Mouse (Mus musculus): ENCODE measurements around the gene Tanc2. TPM values are rescaled to one million over a fixed set of nuclear protein-coding genes. Genes with fewer than 3 reads are reported as not detected.

Tanc2 gene
- polyA plus RNA-seq, 1 experiment from 2014 or later, result 13.3 TPM

DNA sequence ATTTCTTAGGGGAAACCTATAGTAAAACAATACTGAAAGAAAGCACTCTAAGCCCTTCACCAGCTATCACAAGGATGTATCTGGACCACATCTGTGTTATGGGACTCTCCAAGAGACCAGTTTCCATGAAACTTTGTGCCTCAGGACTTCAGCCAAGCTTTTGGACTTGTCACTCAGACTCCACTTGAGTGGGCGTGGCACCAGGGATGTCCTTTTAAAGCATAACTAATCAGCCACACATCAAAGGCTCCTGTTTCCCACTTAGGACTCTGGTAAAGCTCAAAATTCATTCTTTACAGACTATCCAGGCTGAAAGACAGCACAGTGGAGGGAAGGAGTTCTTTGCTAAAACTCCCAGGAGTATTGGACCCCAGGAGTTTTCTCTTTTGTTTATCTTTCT, 89.2 kb downstream of the Tanc2 start:
- no peak for DNase-seq (ENCODE audit: low spot score)
- Histone ChIP-seq H3K36me3 (ENCODE audit: control insufficient read depth, insufficient read depth, low read length) (no peaks in the 10 kb centered on the region), H3K4me2 (ENCODE audit: low read length) (no peak overlapping the region), H3K9me3 (ENCODE audit: control insufficient read depth, low read length) (no peaks in the 10 kb centered on the region), H3K4me1 (replicated peaks; ENCODE audit: control insufficient read depth, insufficient read depth, low read length) (no peaks in the 10 kb centered on the region), H3K9ac (ENCODE audit: low read length) (no peak overlapping the region), H3K27ac (ENCODE audit: low read depth) (no peak overlapping the region), H3K4me3 (ENCODE audit: low read depth, low read length) (no peak overlapping the region), H3K27me3 (replicated peaks; ENCODE audit: control insufficient read depth, insufficient read depth, low read length) (no peaks in the 10 kb centered on the region)
- WGBS, result 82% methylated on average over 1 of the region's 1 CpGs
- ATAC-seq (replicated peaks; ENCODE audit: low FRiP score, low TSS enrichment, low read depth), result no peak

DNA sequence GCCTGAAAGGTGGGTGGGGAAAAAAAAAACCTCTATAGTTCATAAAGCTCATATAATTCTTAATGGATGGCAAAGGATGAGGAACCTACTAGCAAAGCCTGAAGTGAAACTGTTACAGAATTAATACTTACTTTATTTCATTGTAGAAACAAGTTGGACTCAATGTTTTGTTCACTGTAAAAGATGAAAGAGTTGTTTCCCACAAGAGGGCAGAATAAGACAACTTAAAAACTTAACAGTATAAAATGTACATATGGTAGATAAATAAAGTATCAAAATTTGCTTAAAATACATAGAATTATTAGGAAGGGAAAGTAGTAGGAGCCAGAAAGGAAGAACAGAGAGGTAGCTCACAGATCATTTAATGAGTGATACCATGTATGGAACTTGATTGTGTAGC, 95.0 kb downstream of the Tanc2 start:
- Histone ChIP-seq H3K4me2 (ENCODE audit: low read length) (no peak overlapping the region), H3K4me3 (ENCODE audit: low read depth, low read length) (no peak overlapping the region), H3K27ac (ENCODE audit: low read depth) (no peak overlapping the region), H3K4me1 (replicated peaks; ENCODE audit: control insufficient read depth, insufficient read depth, low read length) (no peaks in the 10 kb centered on the region), H3K9me3 (ENCODE audit: control insufficient read depth, low read length) (no peaks in the 10 kb centered on the region), H3K36me3 (ENCODE audit: control insufficient read depth, insufficient read depth, low read length) (no peaks in the 10 kb centered on the region), H3K9ac (ENCODE audit: low read length) (no peak overlapping the region), H3K27me3 (replicated peaks; ENCODE audit: control insufficient read depth, insufficient read depth, low read length) (no peaks in the 10 kb centered on the region)
- no peak for DNase-seq (ENCODE audit: low spot score)
- ATAC-seq (replicated peaks; ENCODE audit: low FRiP score, low TSS enrichment, low read depth), result no peak

DNA sequence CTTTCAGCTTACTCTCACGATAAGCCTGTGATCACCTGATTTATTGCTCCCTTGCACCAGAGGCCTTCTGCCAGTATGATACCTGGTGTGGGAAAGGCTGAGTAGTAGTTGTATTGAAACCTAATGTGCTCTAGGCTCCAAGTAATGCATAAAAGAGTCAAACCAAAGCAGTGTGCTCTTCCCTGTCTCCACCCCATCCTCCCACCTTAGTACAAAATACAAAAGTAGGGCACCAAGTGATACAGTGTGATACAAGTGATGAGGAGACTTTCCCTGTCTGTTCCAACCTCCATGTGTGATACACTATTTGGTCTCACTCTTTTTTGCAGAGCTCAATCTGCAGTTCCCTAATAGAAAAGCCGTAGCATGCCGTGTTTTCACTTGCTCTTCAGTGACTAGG, 110.7 kb downstream of the Tanc2 start:
- Histone ChIP-seq H3K4me1 (replicated peaks; ENCODE audit: control insufficient read depth, insufficient read depth, low read length) (no peaks in the 10 kb centered on the region), H3K27me3 (replicated peaks; ENCODE audit: control insufficient read depth, insufficient read depth, low read length) (no peaks in the 10 kb centered on the region), H3K4me2 (ENCODE audit: low read length) (no peak overlapping the region), H3K9ac (ENCODE audit: low read length) (no peak overlapping the region), H3K36me3 (ENCODE audit: control insufficient read depth, insufficient read depth, low read length) (no peaks in the 10 kb centered on the region), H3K9me3 (ENCODE audit: control insufficient read depth, low read length) (no peaks in the 10 kb centered on the region), H3K4me3 (ENCODE audit: low read depth, low read length) (no peak overlapping the region), H3K27ac (ENCODE audit: low read depth) (no peak overlapping the region)
- WGBS, result 61% methylated on average over 3 of the region's 3 CpGs
- ATAC-seq (replicated peaks; ENCODE audit: low FRiP score, low TSS enrichment, low read depth) (no peak), DNase-seq (ENCODE audit: low spot score) (no peak)

DNA sequence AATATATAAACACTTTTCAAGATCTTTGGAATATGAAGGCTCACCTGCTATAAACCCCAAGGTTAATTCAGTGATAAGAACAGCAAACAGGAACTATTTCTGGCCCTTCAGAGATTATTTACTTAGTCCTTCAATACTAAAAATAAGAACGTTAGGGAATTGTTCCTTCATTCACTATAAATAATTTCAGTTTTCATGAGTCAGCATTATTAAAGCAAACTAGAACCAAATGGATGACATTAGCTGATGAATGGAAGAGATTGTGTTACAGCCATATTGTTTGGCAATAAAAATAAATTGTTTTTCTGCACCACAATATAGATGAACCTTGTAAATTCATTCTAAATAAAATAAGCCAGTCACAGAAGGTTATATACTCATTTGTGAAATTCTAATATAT, 129.9 kb downstream of the Tanc2 start:
- WGBS, result 45% methylated on average over 1 of the region's 1 CpGs
- Histone ChIP-seq H3K4me3 (ENCODE audit: low read depth, low read length) (no peak overlapping the region), H3K27ac (ENCODE audit: low read depth) (no peak overlapping the region), H3K27me3 (replicated peaks; ENCODE audit: control insufficient read depth, insufficient read depth, low read length) (no peaks in the 10 kb centered on the region), H3K36me3 (ENCODE audit: control insufficient read depth, insufficient read depth, low read length) (no peaks in the 10 kb centered on the region), H3K4me2 (ENCODE audit: low read length) (no peak overlapping the region), H3K4me1 (replicated peaks; ENCODE audit: control insufficient read depth, insufficient read depth, low read length) (no peaks in the 10 kb centered on the region), H3K9me3 (ENCODE audit: control insufficient read depth, low read length) (no peaks in the 10 kb centered on the region), H3K9ac (ENCODE audit: low read length) (no peak overlapping the region)
- no peak for ATAC-seq (replicated peaks; ENCODE audit: low FRiP score, low TSS enrichment, low read depth)
- DNase-seq (ENCODE audit: low spot score), result no peak

DNA sequence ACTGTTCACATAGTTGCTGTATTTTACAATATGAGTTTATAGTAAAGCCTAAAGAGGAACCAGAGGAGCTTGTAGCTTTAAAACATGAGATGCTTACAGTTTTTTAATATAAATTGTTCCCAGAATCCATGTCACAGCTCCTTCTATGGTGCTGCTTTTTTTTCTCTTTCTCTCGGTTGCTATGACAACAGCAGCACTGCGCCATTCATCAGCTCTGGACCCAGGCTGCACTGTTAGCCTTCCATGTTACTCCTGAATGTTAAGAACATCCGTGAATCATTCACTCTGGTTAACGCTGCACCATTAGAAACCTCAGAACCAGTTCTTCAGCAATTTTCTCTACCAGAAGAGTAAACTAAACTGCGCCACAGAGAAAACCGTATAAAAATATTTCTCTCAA, 141.8 kb downstream of the Tanc2 start:
- H3K9me3 ChIP-seq (ENCODE audit: control insufficient read depth, low read length), result no peaks in the 10 kb centered on the region
- H3K27ac ChIP-seq (ENCODE audit: low read depth), result no peak overlapping the region
- ATAC-seq (replicated peaks; ENCODE audit: low FRiP score, low TSS enrichment, low read depth), result no peak
- H3K27me3 ChIP-seq (replicated peaks; ENCODE audit: control insufficient read depth, insufficient read depth, low read length), result no peaks in the 10 kb centered on the region
- WGBS, result 55% methylated on average over 6 of the region's 6 CpGs
- DNase-seq (ENCODE audit: low spot score), result no peak
- no peak overlapping the region for H3K9ac ChIP-seq (ENCODE audit: low read length)
- no peaks in the 10 kb centered on the region for H3K36me3 ChIP-seq (ENCODE audit: control insufficient read depth, insufficient read depth, low read length)
- H3K4me1 ChIP-seq (replicated peaks; ENCODE audit: control insufficient read depth, insufficient read depth, low read length), result no peaks in the 10 kb centered on the region
- no peak overlapping the region for H3K4me3 ChIP-seq (ENCODE audit: low read depth, low read length)
- no peak overlapping the region for H3K4me2 ChIP-seq (ENCODE audit: low read length)

DNA sequence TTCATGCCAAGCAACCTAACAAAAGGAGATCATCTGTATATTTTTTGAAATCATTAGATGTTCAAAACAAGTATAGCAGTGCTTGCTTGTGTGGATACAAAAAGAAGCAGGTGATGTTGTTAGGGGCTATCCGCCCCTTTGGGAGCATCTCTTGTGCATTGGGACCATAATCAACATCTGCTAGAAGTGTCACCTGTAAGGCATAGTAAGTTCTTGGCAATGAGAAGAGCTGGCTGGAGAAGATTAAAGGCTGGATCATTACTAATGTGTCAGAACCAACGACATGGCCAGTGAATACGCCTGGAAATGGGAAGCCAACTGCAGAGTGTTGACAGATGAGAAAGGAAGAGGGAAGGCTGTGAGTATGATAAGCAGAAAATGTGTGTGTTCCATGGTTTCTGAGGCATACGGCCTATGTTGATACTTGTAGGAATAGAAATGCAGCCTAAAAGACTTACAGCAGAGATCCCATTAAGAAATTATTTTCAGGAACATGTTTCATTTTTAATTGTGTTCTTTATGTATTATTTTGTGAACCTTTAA, 142.3 kb downstream of the Tanc2 start:
- DNase-seq (ENCODE audit: low spot score) (no peak), ATAC-seq (replicated peaks; ENCODE audit: low FRiP score, low TSS enrichment, low read depth) (no peak)
- Histone ChIP-seq H3K9me3 (ENCODE audit: control insufficient read depth, low read length) (no peaks in the 10 kb centered on the region), H3K4me1 (replicated peaks; ENCODE audit: control insufficient read depth, insufficient read depth, low read length) (no peaks in the 10 kb centered on the region), H3K27ac (ENCODE audit: low read depth) (no peak overlapping the region), H3K36me3 (ENCODE audit: control insufficient read depth, insufficient read depth, low read length) (no peaks in the 10 kb centered on the region), H3K4me3 (ENCODE audit: low read depth, low read length) (no peak overlapping the region), H3K4me2 (ENCODE audit: low read length) (no peak overlapping the region), H3K27me3 (replicated peaks; ENCODE audit: control insufficient read depth, insufficient read depth, low read length) (no peaks in the 10 kb centered on the region), H3K9ac (ENCODE audit: low read length) (no peak overlapping the region)
- WGBS, result 66% methylated on average over 4 of the region's 4 CpGs

DNA sequence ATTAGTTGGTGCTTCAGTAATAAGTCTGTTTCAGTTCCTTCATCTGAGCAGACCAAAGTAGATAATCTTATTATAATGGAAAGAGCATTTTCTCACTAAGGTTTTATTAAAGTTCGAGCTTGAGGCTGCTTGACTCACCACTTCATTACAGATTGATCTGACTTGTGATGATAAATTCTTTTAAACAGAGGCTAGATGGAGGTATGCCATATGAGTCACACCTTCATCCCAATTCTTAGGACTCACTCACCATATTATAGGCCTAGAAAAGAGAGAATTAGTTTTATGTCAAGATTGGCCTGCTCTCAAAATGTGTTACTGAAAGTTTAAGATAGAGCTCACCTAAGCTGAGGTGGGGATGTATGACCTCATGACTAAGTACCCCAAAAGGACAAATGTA, 153.4 kb downstream of the Tanc2 start:
- 79% methylated on average over 1 of the region's 1 CpGs for WGBS
- no peaks in the 10 kb centered on the region for H3K4me1 ChIP-seq (replicated peaks; ENCODE audit: control insufficient read depth, insufficient read depth, low read length)
- DNase-seq (ENCODE audit: low spot score), result no peak
- no peaks in the 10 kb centered on the region for H3K9me3 ChIP-seq (ENCODE audit: control insufficient read depth, low read length)
- no peaks in the 10 kb centered on the region for H3K27me3 ChIP-seq (replicated peaks; ENCODE audit: control insufficient read depth, insufficient read depth, low read length)
- no peak overlapping the region for H3K27ac ChIP-seq (ENCODE audit: low read depth)
- H3K4me3 ChIP-seq (ENCODE audit: low read depth, low read length), result no peak overlapping the region
- ATAC-seq (replicated peaks; ENCODE audit: low FRiP score, low TSS enrichment, low read depth), result no peak
- H3K9ac ChIP-seq (ENCODE audit: low read length), result no peak overlapping the region
- no peaks in the 10 kb centered on the region for H3K36me3 ChIP-seq (ENCODE audit: control insufficient read depth, insufficient read depth, low read length)
- H3K4me2 ChIP-seq (ENCODE audit: low read length), result no peak overlapping the region

DNA sequence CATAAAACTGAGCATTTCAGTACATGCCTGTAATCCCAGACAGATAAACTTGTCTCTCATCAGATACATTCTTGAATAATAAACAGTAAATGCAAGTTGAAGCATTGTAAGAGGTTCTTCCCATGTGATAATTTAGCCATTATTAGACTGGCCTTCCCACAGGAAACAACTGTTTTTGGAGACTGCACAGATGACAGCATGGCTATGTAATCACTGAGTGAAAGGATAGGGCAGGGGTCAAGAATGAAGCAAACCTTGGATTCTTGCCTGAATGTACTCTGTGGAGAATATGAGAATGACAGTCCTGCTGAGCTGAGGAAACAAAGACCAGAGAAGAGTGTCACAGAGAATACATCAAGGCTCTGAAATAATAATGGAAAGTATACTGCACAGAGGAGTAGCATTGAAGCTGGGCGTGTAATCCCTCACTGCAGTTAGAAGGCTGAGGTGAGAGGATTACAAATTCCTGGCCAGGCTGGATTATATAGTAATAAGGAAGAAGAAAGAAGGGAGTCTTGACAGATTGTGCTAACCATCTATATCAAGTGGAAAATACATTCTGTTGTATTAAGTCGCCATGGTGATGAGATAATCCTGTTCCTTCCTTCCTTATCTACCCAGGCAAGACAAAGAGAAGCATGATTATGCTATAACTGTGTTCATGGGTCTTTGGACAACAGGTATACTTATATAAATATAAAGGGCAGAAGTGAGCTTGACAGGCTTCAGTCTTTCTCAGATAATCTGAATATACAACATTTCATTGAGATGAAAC, 159.7 kb downstream of the Tanc2 start:
- Histone ChIP-seq H3K4me1 (replicated peaks; ENCODE audit: control insufficient read depth, insufficient read depth, low read length) (no peaks in the 10 kb centered on the region; the same call in 1 of the 2 replicates), H3K9me3 (ENCODE audit: control insufficient read depth, low read length) (no peaks in the 10 kb centered on the region; the same call in 1 of the 2 replicates), H3K9ac (ENCODE audit: low read length) (no peak overlapping the region), H3K4me3 (ENCODE audit: low read depth, low read length) (no peak overlapping the region), H3K4me2 (ENCODE audit: low read length) (no peak overlapping the region), H3K27me3 (replicated peaks; ENCODE audit: control insufficient read depth, insufficient read depth, low read length) (no peaks in the 10 kb centered on the region), H3K36me3 (ENCODE audit: control insufficient read depth, insufficient read depth, low read length) (no peaks in the 10 kb centered on the region), H3K27ac (ENCODE audit: low read depth) (peak overlapping the region; percentile 29)
- DNase-seq (ENCODE audit: low spot score), result no peak
- ATAC-seq (replicated peaks; ENCODE audit: low FRiP score, low TSS enrichment, low read depth), result 0 out of 2 replicates have a peak, but pooled peaks have one; percentile 23
- WGBS, result 61% methylated on average over 2 of the region's 2 CpGs

Data from intestine, embryonic 14.5 days (tissue).